Mouse (Mus musculus) layer of hippocampus, adult 2 months (tissue): ENCODE measurements around the gene Cdk4. TPM values are rescaled to one million over a fixed set of nuclear protein-coding genes. Genes with fewer than 3 reads are reported as not detected.
A peak's percentile ranks its signal among the peaks of the same experiment; 100 is the strongest.

ENCODE experiments used
- DNase-seq, 2 experiments: peaks; one replicate each; pipeline ENCODE4 v3.0.0; 2022; ENCODE audit warnings: low spot score in 2 of 2
- H3K27ac ChIP-seq: fragments of 200-600 bp; 2 replicates; pipeline ENCODE4 v1.8.1; 2022
- H3K4me3 ChIP-seq: fragments of 200-600 bp; 2 replicates; pipeline ENCODE4 v1.8.1; 2022; ENCODE audit warnings: mild to moderate bottlenecking
- CTCF ChIP-seq: fragments of 200-600 bp; conservative IDR thresholded peaks from 2 replicates; pipeline ENCODE4 v1.8.1; 2022; ENCODE audit warnings: antibody characterized with exemption, mild to moderate bottlenecking, moderate library complexity
- total RNA-seq, 2 experiments: library from RNA; stranded (reverse); gene quantifications; 2 replicates each; pipeline ENCODE4 v1.2.3; 2021

The Cdk4 gene
- total RNA-seq, 2 experiments from 2014 or later, result 84.6 to 94.8 TPM

DNA sequence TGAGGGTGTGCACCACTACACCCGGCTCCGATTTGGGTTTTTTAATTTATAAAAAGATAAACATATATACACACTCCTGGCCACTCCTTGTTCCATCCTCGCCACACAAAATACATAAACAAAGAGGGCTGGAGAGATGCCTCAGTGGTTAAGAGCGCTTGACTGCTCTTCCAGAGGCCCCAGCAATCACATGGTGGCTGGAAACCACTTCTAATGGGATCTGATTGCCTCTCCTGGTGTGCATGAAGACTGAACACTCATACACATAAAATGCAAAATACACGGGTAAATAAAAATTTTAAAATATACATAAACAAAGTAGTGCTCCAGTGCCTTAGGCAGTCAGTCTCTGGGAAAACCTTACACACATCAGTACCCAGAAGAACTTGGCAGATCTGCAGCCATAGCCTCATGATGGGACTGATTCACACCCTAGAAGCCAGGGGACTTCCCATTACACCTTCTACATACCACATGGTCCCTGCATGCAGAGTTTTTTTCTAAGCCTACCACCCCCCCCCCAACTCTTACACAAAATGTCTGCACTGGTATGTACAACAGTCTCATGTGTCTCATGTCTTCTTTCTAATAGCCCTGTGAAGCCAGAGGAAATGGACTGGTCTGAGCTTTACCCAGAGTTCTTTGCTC, 20.7 kb upstream of the Cdk4 start:
- TF ChIP-seq CTCF, result no peak
- peak overlapping the region; percentile 77 for H3K27ac ChIP-seq
- no peak for DNase-seq
- peak overlapping the region; percentile 99 for H3K4me3 ChIP-seq

DNA sequence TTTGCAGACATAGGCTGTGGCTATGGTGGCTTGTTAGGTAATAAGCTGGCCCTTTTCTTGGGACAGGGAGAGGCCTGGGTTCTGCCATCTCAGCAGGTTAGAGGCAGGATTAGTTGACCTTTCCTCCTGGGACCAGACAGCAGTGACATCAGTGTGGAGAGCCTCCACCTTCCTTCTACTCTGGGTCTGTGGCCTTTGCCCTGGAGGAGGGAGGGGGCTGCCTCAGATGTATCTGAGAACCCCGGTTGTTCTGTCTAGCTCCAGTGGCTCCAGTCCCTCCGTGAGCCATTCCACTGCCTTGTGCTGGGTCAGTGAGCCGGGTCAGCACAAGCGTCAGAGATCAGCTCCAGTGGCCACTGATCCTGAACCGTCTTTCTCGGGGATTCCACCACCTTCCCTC, 20.1 kb upstream of the Cdk4 start:
- DNase-seq, result no peak

DNA sequence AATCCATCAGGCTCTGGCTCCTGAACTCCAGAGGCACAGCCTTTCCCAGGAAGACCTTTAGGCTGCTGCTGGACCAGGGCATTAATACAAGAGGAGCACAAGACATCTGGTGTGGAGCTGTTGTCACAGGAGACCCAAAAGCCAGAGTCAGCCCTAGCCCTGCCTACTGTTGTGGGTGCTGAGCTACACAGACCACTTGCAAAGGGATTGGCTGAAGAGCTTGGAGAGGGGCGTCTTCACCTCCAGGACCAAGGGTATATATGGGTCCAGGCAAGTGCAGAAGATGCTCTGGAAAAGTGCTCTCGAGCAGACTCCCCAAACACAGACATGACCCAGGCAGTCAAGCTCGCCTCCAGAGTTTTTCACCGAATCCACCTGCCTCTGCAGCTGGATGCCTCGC, 15.4 kb upstream of the Cdk4 start, which contains the start of gene Cyp27b1:
TSS of gene Cyp27b1 (plus strand) at position 297 of the 400 bp plus-strand sequence.
- H3K27ac ChIP-seq, result no peak within 1 kb of the TSS
- TF ChIP-seq CTCF, result no peak
- no peak within 1 kb of the TSS for H3K4me3 ChIP-seq
- no peak for DNase-seq

More for the DNA sequence above, 20.1 kb upstream of the Cdk4 start:
- Histone ChIP-seq H3K27ac (no peak overlapping the region), H3K4me3 (no peak overlapping the region)
- TF ChIP-seq CTCF, result no peak

DNA sequence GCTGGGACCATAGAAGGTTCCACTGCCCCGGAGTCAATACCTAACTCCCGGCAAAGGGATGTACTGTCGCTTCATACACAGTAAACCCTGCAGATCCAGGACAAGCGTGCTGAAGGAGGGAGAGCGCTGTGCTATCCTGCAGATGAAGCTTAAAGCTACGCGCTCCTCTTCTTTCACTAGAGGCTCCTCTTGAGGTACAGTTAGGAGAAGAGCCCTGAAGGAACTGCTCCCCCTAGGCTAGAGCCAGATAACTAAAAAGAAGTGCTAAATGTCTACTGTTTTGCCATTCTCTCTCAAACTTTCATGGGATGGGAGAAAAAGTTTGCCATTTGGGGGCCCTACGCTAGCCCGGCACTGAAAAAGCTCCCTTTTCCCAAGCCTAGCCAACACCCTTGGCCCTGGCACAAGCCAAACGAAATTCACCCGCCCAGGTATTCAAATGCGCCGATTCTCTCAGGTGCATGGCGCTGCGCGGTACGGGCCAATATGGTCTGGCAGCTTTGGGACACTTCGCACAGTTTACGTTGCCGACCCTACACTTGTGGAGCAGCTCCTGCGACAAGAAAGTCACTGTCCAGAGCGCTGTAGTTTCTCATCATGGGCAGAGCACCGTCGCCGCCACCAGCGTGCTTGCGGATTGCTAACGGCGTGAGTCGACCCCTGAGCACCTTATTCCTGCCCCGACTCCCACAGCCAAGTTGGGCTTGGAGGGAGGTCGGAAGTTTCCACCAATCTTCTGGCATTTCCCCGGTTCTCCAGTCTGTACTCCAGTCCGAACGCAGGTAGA, 14.5 kb upstream of the Cdk4 start:
- DNase-seq, result no peak
- peak; percentile 52 for TF ChIP-seq CTCF
- Histone ChIP-seq H3K27ac (no peak overlapping the region), H3K4me3 (no peak overlapping the region)

DNA sequence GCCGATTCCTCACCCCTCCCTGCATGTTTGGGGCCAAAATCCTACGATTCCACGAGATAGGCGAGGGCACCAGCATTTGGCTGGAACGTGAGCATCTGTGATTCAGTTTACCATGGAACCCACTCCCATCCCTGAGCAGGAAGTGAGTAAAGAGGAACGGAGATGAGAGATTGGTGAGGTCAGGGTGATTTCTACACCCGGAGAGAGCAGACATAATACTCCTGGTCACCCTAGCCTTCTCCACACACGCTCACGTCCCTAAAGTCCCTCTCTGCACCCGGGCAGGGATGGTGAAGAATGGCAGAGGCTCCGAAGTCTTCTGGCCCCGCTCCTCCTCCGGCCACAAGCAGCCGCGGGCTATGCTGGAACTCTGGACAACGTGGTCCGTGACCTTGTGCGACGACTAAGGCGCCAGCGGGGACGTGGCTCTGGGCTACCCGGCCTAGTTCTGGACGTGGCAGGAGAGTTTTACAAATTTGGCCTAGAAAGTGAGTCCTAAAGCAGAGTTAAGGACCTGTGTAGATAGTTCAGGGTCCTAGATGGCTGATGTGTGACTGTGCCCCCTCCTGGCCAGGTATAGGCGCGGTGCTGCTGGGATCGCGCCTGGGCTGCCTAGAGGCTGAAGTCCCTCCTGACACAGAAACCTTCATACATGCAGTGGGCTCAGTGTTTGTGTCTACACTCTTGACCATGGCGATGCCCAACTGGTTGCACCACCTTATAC, 13.8 kb upstream of the Cdk4 start:
- DNase-seq, result no peak
- peak; percentile 35 for TF ChIP-seq CTCF
- H3K27ac ChIP-seq, result no peak overlapping the region
- H3K4me3 ChIP-seq, result no peak overlapping the region

DNA sequence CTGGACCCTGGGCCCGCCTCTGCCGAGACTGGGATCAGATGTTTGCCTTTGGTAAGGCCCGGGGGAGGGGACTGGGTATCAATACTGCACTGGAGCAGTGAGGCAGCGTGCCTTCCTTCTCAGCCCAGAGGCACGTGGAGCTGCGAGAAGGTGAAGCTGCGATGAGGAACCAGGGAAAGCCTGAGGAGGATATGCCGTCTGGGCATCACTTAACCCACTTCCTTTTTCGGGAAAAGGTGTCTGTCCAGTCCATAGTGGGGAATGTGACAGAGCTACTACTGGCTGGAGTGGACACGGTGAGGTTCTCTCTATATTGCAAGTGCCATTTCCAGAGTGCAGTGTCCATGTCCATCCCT, 13.2 kb upstream of the Cdk4 start:
- TF ChIP-seq CTCF, result no peak
- no peak overlapping the region for H3K27ac ChIP-seq
- H3K4me3 ChIP-seq, result no peak overlapping the region
- DNase-seq, result no peak

DNA sequence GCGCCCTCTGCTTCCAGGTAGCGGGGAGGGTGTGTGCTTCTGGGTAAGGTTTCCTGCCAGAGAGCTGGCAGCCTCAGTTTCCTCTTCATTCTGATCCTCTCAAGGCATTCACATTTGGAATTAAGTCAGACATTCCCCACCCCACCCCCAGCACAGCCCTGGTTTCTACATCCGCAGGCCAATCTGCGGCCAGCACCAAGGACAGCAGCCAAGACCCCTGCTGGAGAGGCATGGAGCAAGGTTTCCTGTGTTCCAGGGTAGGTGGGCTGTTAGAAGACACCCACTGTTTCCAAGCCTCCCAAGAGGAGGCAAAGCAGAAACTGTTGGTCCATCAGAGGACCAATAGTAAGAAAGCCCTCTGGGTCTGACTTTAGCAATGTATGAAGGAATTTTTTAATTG, 8.7 kb upstream of the Cdk4 start:
- TF ChIP-seq CTCF, result no peak
- Histone ChIP-seq H3K4me3 (no peak overlapping the region), H3K27ac (no peak overlapping the region)
- no peak for DNase-seq

DNA sequence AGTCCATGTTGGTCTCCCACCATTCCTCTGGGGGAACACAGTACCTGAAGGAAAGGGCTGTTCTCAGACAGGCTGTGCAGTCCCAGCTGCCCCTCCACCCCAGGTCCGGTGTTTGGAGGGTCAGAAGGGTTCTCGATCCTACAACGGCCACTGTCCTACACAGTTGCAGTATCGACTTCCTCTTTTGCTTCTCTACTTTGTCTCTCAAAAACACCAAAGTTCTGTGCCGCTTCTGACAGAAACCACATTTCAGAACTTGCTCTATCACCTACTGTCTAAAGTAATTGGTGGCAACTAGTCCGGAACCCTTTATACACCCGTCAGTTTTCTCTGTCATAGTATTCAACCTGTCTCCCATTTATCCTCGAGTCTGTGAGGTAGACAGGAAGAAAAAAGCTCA, 7.9 kb upstream of the Cdk4 start:
- DNase-seq, result no peak
- H3K27ac ChIP-seq, result no peak overlapping the region
- H3K4me3 ChIP-seq, result no peak overlapping the region
- no peak for TF ChIP-seq CTCF

DNA sequence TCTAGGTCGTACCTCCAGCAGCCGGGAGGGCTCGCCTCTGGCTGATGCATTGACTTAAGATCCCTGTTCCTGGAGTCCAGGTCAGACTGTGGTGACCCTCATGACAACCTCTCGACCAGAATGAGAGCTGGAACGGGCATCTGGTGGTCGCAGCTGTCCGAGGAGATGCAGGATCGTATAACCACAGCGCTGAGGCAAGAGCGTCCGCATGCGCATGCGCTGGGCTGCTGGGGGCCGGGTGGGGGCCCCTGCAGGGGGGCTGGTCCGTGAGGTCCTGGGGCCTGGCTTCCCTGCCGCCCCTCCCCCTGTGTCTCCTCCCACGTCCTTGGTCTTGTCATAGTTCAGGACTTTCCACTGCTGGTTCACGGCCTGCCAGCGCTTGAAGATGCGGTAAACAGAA, 6.8 kb upstream of the Cdk4 start:
- Histone ChIP-seq H3K4me3 (no peak overlapping the region), H3K27ac (no peak overlapping the region)
- TF ChIP-seq CTCF, result no peak
- DNase-seq, result no peak

DNA sequence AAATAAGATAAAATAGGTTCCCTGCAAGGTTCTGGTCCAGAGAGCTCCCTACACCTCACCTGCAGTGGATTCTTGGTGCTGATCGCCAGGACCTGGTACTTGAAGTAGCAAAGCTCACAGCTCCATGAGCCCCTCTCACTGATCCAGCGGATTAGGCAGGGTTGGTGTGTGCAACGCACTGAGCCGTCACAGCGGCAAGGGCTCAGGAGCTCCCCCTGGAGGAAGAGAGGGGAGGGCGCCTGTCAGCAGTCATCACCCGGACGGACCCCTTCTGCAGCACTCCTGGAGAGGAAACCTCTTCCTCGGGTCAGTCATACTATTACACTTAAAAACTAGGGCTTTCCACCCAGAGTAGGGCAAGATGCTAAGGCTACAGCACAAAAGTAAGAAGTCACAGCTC, 5.2 kb upstream of the Cdk4 start:
- peak; percentile 99 for TF ChIP-seq CTCF
- DNase-seq, result peak; percentile 79 to 89
- no peak overlapping the region for H3K27ac ChIP-seq
- H3K4me3 ChIP-seq, result peak overlapping the region; percentile 62

DNA sequence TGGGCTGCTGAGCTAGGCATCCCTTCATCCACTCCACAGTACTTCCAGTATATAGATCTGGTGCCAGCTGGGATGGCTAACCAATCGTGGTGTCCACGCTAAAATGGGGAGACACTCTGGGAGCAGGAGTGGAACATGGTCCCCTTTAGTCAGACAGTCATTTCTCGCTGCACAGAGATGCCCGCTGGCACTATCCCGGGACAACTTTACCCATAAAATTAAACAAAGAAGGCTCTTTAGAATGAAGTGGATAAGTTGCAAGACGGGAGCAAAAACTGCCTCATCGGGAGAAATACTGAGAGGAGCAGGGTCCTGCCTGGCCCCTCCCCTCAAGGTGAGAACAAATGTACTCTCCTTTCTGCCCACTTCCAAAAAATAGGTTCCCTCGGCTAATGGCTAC, 4.6 kb upstream of the Cdk4 start:
- DNase-seq, result no peak
- H3K27ac ChIP-seq, result no peak overlapping the region
- no peak for TF ChIP-seq CTCF

DNA sequence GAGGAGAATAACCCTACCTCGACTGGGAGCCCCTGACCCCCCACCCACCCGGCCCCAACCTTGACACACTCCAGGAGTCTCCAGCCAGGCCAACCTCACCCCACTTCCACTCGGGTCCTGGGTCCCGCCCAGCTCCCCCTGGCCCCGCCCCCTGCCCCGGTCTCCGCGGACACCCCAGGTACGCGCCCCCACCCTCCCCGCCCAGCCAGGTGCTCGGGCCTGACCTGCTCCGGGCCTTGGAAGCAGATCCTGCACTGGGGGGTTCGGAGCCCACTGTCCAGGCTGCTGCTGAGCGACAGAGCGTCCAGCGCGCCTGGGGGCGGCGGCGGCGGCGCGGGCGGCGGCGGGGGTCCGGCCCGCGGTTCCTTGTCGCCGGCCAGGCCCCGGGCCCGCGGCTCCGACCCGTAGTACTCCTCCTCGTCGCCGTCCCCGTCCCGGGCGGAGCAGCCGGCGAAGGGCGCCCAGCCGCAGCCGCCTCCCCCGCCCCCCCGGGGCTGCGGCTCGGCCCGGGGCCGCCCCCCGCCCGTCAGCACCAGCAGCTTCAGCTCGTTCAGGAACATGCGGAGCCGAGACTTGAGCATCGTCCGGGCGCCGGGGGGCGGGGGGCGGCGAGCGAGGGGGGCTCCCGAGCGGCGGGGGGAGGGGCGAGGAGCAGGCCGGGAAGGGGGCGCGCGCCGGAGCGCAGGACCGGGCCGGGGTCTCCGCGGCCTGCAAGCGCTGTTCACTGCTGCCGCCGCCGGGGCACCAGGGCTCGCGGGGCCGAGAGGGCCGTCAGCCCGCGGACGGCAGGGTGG, 4.0 kb upstream of the Cdk4 start:
- Histone ChIP-seq H3K27ac (peak overlapping the region; percentile 89), H3K4me3 (peak overlapping the region; percentile 62)
- no peak for DNase-seq
- no peak for TF ChIP-seq CTCF

More for the DNA sequence above, 4.6 kb upstream of the Cdk4 start:
- peak overlapping the region; percentile 62 for H3K4me3 ChIP-seq
